Mouse (Mus musculus): ENCODE data around the gene Rcbtb2.
A peak's percentile ranks its signal among the peaks of the same experiment; 100 is the strongest.

The Rcbtb2 gene

GRCm38 (mm10) chr14:73199058-73199457 is 76.2 kb downstream of the Rcbtb2 start:
- DNase-seq (ENCODE audit: extremely low read depth, low read depth, low spot score), result no peak

GRCm38 (mm10) chr14:73201447-73201846 is 78.6 kb downstream of the Rcbtb2 start:
- no peak for DNase-seq (ENCODE audit: extremely low read depth, low read depth, low spot score)

GRCm38 (mm10) chr14:73204016-73204415 is 81.2 kb downstream of the Rcbtb2 start:
- no peak for DNase-seq (ENCODE audit: extremely low read depth, low read depth, low spot score)

GRCm38 (mm10) chr14:73209262-73209661 is 86.4 kb downstream of the Rcbtb2 start:
- DNase-seq (ENCODE audit: extremely low read depth, low read depth, low spot score), result no peak

- DNase-seq (ENCODE audit: extremely low read depth, low read depth, low spot score), result no peak
Observed at GRCm38 (mm10) chr14:73210196-73210595, 87.4 kb downstream of the Rcbtb2 start.

- DNase-seq (ENCODE audit: extremely low read depth, low read depth, low spot score), result no peak
Observed at GRCm38 (mm10) chr14:73211477-73211876, 88.6 kb downstream of the Rcbtb2 start.

- DNase-seq (ENCODE audit: extremely low read depth, low read depth, low spot score), result no peak
Observed at GRCm38 (mm10) chr14:73217062-73217461, 94.2 kb downstream of the Rcbtb2 start.

GRCm38 (mm10) chr14:73222316-73222970 is 99.6 kb downstream of the Rcbtb2 start:
- DNase-seq (ENCODE audit: extremely low read depth, low read depth, low spot score), result no peak

- no peak for DNase-seq (ENCODE audit: extremely low read depth, low read depth, low spot score)
Observed at GRCm38 (mm10) chr14:73226346-73226745, 103.5 kb downstream of the Rcbtb2 start.

GRCm38 (mm10) chr14:73226849-73227248 is 104.0 kb downstream of the Rcbtb2 start:
- no peak for DNase-seq (ENCODE audit: extremely low read depth, low read depth, low spot score)

- DNase-seq (ENCODE audit: extremely low read depth, low read depth, low spot score), result no peak
Observed at GRCm38 (mm10) chr14:73231286-73231982, 108.6 kb downstream of the Rcbtb2 start.

- DNase-seq (ENCODE audit: extremely low read depth, low read depth, low spot score), result no peak
Observed at GRCm38 (mm10) chr14:73234468-73235031, 111.7 kb downstream of the Rcbtb2 start.

- DNase-seq (ENCODE audit: extremely low read depth, low read depth, low spot score), result peak; percentile 83
Observed at GRCm38 (mm10) chr14:73237848-73238321, 115.0 kb downstream of the Rcbtb2 start, which contains the start of gene Lpar6. Gene Lpar6, plus strand, starts transcription at chr14:73237895.

GRCm38 (mm10) chr14:73238498-73239250 is 115.8 kb downstream of the Rcbtb2 start:
- no peak for DNase-seq (ENCODE audit: extremely low read depth, low read depth, low spot score)

GRCm38 (mm10) chr14:73239291-73239690 is 116.5 kb downstream of the Rcbtb2 start:
- DNase-seq (ENCODE audit: extremely low read depth, low read depth, low spot score), result no peak

GRCm38 (mm10) chr14:73239857-73240256 is 117.0 kb downstream of the Rcbtb2 start:
- DNase-seq (ENCODE audit: extremely low read depth, low read depth, low spot score), result no peak

- no peak for DNase-seq (ENCODE audit: extremely low read depth, low read depth, low spot score)
Observed at GRCm38 (mm10) chr14:73244061-73244597, 121.3 kb downstream of the Rcbtb2 start.

GRCm38 (mm10) chr14:73250056-73250455 is 127.2 kb downstream of the Rcbtb2 start:
- DNase-seq (ENCODE audit: extremely low read depth, low read depth, low spot score), result no peak

GRCm38 (mm10) chr14:73252276-73252675 is 129.4 kb downstream of the Rcbtb2 start:
- no peak for DNase-seq (ENCODE audit: extremely low read depth, low read depth, low spot score)

GRCm38 (mm10) chr14:73253453-73254251 is 130.8 kb downstream of the Rcbtb2 start:
- DNase-seq (ENCODE audit: extremely low read depth, low read depth, low spot score), result no peak

All from fat pad, adult 2 months (tissue).